Comparison of ENCODE assay signal across 23 mouse cellular contexts in genomic region chr5:104141067-104141466, GRCm38 (mm10). TPM values are rescaled to one million over a fixed set of nuclear protein-coding genes. Genes with fewer than 3 reads are reported as not detected.
DNase-seq lines count a peak whose midpoint lies in the region; ATAC-seq and TF ChIP-seq lines count a peak whose summit lies in the region.
"Had no signal": no experiment of that assay in that cellular context is flagged by ENCODE, and none has a peak within 500 bp of the region (broad histone marks: within the 10 kb centered on the region; RNA-seq: fewer than 3 reads in every experiment).

No protein-coding gene starts in this region.

- TF ChIP-seq CTCF in forebrain, postnatal 0 days (IDR thresholded peaks at IDR 0.05; ENCODE audit: low read depth), result peak; percentile 57
- peak; percentile 56 for TF ChIP-seq CTCF in intestine, postnatal 0 days (IDR thresholded peaks at IDR 0.05; ENCODE audit: low read depth)
- peak; percentile 62 for TF ChIP-seq CTCF in lung, postnatal 0 days (IDR thresholded peaks at IDR 0.05)

- 0 out of 2 replicates have a peak, but pooled peaks have one; percentile 56 for ATAC-seq in forebrain, postnatal 0 days
- no peak for ATAC-seq in intestine, postnatal 0 days
- ATAC-seq in intestine, embryonic 15.5 days, result no peak
- ATAC-seq in lung, postnatal 0 days, result no peak
- ATAC-seq: forebrain, embryonic 13.5 days; intestine, embryonic 16.5 days had no signal

- DNase-seq in forebrain, postnatal 0 days, result no peak
- DNase-seq in forebrain, embryonic 10.5 days (ENCODE audit: extremely low spot score, low spot score), result no peak
- DNase-seq in lung, postnatal 0 days (ENCODE audit: low spot score), result no peak
- DNase-seq in lung, adult 18-20 months, result no peak
- DNase-seq in gastrocnemius, postnatal 10 days, result no peak
- DNase-seq: adrenal gland, postnatal 36 days; cerebellum, adult 2 months; cerebellum, postnatal 36 days; layer of hippocampus, postnatal 36 days; right cerebral cortex, postnatal 4 days had no signal

- no peak for TF ChIP-seq EP300 in lung, postnatal 0 days (IDR thresholded peaks at IDR 0.05)

- H3K4me2 ChIP-seq in forebrain, postnatal 0 days (ENCODE audit: low read depth), result no peak overlapping the region
- no peak overlapping the region for H3K4me2 ChIP-seq in intestine, postnatal 0 days (replicated peaks; ENCODE audit: low read depth)
- no peak overlapping the region for H3K4me2 ChIP-seq in intestine, embryonic 15.5 days (replicated peaks)
- H3K4me2 ChIP-seq in lung, postnatal 0 days (replicated peaks; ENCODE audit: low read depth, low read length), result no peak overlapping the region
- H3K4me2 ChIP-seq: forebrain, embryonic 13.5 days; hindbrain, embryonic 13.5 days; liver, embryonic 11.5 days; midbrain, embryonic 11.5 days; neural tube, embryonic 12.5 days had no signal

- H3K27ac ChIP-seq in forebrain, postnatal 0 days (ENCODE audit: low read depth, low read length), result no peak overlapping the region
- no peak overlapping the region for H3K27ac ChIP-seq in forebrain, embryonic 10.5 days
- H3K27ac ChIP-seq in intestine, postnatal 0 days (ENCODE audit: low read depth, low read length), result no peak overlapping the region
- H3K27ac ChIP-seq in intestine, embryonic 15.5 days, result no peak overlapping the region
- no peak overlapping the region for H3K27ac ChIP-seq in lung, postnatal 0 days (ENCODE audit: low read length)
- H3K27ac ChIP-seq: forebrain, embryonic 13.5 days; hindbrain, embryonic 13.5 days; neural tube, embryonic 12.5 days had no signal

- no peaks in the 10 kb centered on the region for H3K4me1 ChIP-seq in forebrain, postnatal 0 days (ENCODE audit: insufficient read depth)
- H3K4me1 ChIP-seq in forebrain, embryonic 10.5 days, result no peaks in the 10 kb centered on the region
- H3K4me1 ChIP-seq in intestine, postnatal 0 days (replicated peaks; ENCODE audit: control insufficient read depth, insufficient read depth, low read length), result no peaks in the 10 kb centered on the region
- peaks cover 10% of the 10 kb centered on the region; the same call in 1 of the 2 replicates for H3K4me1 ChIP-seq in intestine, embryonic 15.5 days (replicated peaks)
- H3K4me1 ChIP-seq in lung, postnatal 0 days (ENCODE audit: insufficient read depth, low read depth, low read length), result no peaks in the 10 kb centered on the region
- H3K4me1 ChIP-seq: forebrain, embryonic 13.5 days; hindbrain, embryonic 13.5 days; neural tube, embryonic 12.5 days had no signal

- H3K9me3 ChIP-seq in forebrain, postnatal 0 days (ENCODE audit: low read length), result no peaks in the 10 kb centered on the region
- H3K9me3 ChIP-seq in forebrain, embryonic 10.5 days, result no peaks in the 10 kb centered on the region
- H3K9me3 ChIP-seq in intestine, postnatal 0 days (ENCODE audit: control insufficient read depth), result no peaks in the 10 kb centered on the region
- H3K9me3 ChIP-seq in intestine, embryonic 15.5 days, result no peaks in the 10 kb centered on the region
- H3K9me3 ChIP-seq in lung, postnatal 0 days (ENCODE audit: low read length), result no peaks in the 10 kb centered on the region
- H3K9me3 ChIP-seq: forebrain, embryonic 13.5 days; hindbrain, embryonic 13.5 days; neural tube, embryonic 12.5 days had no signal

- no peaks in the 10 kb centered on the region; the same call in 1 of the 2 replicates for H3K27me3 ChIP-seq in forebrain, postnatal 0 days (ENCODE audit: insufficient read depth, low read length)
- no peaks in the 10 kb centered on the region for H3K27me3 ChIP-seq in forebrain, embryonic 10.5 days (ENCODE audit: poor library complexity, severe bottlenecking)
- no peaks in the 10 kb centered on the region for H3K27me3 ChIP-seq in intestine, postnatal 0 days (replicated peaks; ENCODE audit: control insufficient read depth, insufficient read depth, low read length)
- H3K27me3 ChIP-seq in intestine, embryonic 15.5 days (replicated peaks), result no peaks in the 10 kb centered on the region
- H3K27me3 ChIP-seq in lung, postnatal 0 days (replicated peaks; ENCODE audit: insufficient read depth, low read length), result no peaks in the 10 kb centered on the region
- H3K27me3 ChIP-seq: forebrain, embryonic 13.5 days; hindbrain, embryonic 13.5 days; neural tube, embryonic 12.5 days had no signal

- no peak overlapping the region for H3K4me3 ChIP-seq in forebrain, postnatal 0 days (ENCODE audit: low read depth, low read length)
- no peak overlapping the region for H3K4me3 ChIP-seq in forebrain, embryonic 10.5 days
- H3K4me3 ChIP-seq in intestine, postnatal 0 days (ENCODE audit: low read depth, low read length), result no peak overlapping the region
- no peak overlapping the region for H3K4me3 ChIP-seq in intestine, embryonic 15.5 days (replicated peaks)
- H3K4me3 ChIP-seq in lung, postnatal 0 days (ENCODE audit: low read depth, low read length), result no peak overlapping the region
- H3K4me3 ChIP-seq: forebrain, embryonic 13.5 days; hindbrain, embryonic 13.5 days; neural tube, embryonic 12.5 days had no signal

- no peak overlapping the region for H3K9ac ChIP-seq in forebrain, postnatal 0 days
- no peak overlapping the region for H3K9ac ChIP-seq in intestine, postnatal 0 days (ENCODE audit: low read depth, low read length)
- no peak overlapping the region for H3K9ac ChIP-seq in intestine, embryonic 15.5 days
- no peak overlapping the region for H3K9ac ChIP-seq in lung, postnatal 0 days (replicated peaks; ENCODE audit: low read depth)
- H3K9ac ChIP-seq: forebrain, embryonic 13.5 days; hindbrain, embryonic 13.5 days; neural tube, embryonic 12.5 days had no signal

- H3K36me3 ChIP-seq in forebrain, postnatal 0 days (ENCODE audit: insufficient read depth), result no peaks in the 10 kb centered on the region
- no peaks in the 10 kb centered on the region for H3K36me3 ChIP-seq in forebrain, embryonic 10.5 days (replicated peaks)
- H3K36me3 ChIP-seq in intestine, postnatal 0 days (ENCODE audit: control insufficient read depth, insufficient read depth), result no peaks in the 10 kb centered on the region
- no peaks in the 10 kb centered on the region for H3K36me3 ChIP-seq in intestine, embryonic 15.5 days
- no peaks in the 10 kb centered on the region for H3K36me3 ChIP-seq in lung, postnatal 0 days (ENCODE audit: insufficient read depth, low read length)
- H3K36me3 ChIP-seq: hindbrain, embryonic 13.5 days; neural tube, embryonic 12.5 days had no signal

- 85% methylated on average over 2 of the region's 2 CpGs for WGBS in forebrain, postnatal 0 days
- 88% methylated on average over 2 of the region's 2 CpGs for WGBS in forebrain, embryonic 10.5 days
- 81% methylated on average over 2 of the region's 2 CpGs for WGBS in intestine, postnatal 0 days
- 88% methylated on average over 2 of the region's 2 CpGs for WGBS in intestine, embryonic 15.5 days
- WGBS in lung, postnatal 0 days, result 61% methylated on average over 2 of the region's 2 CpGs

RNA-seq across cellular contexts. Expression of gene Sparcl1, which starts 27.5 kb away (rescaled TPM):
- 342 and 344 TPM in 2 replicates for total RNA-seq in forebrain, postnatal 0 days (2014; rRNA removed)
- 239 and 282 TPM in 2 replicates for polyA plus RNA-seq in forebrain, postnatal 0 days (2015; fragmentation: Nextera tagmentation; extraction: Ambion mirVana)
- polyA plus RNA-seq in forebrain, embryonic 10.5 days (2016; fragmentation: Nextera tagmentation; extraction: Ambion mirVana), result 13.3 and 13.4 TPM in 2 replicates
- 158 and 165 TPM in 2 replicates for polyA plus RNA-seq in intestine, postnatal 0 days (2015; fragmentation: Nextera tagmentation; extraction: Ambion mirVana)
- polyA plus RNA-seq in intestine, embryonic 15.5 days (2015; fragmentation: Nextera tagmentation; extraction: Ambion mirVana), result 185 and 198 TPM in 2 replicates
- 285 and 301 TPM in 2 replicates for polyA plus RNA-seq in lung, postnatal 0 days (2015; fragmentation: Nextera tagmentation; extraction: Ambion mirVana)
- total RNA-seq in gastrocnemius, postnatal 10 days (2021), result 100 to 1,000 TPM; 231 to 240 TPM

RNA-seq across cellular contexts. Expression of gene Dspp, which starts 29.4 kb away (rescaled TPM):
- total RNA-seq in forebrain, postnatal 0 days (2014; rRNA removed), result not detected in 2 replicates
- not detected in 2 replicates for polyA plus RNA-seq in forebrain, postnatal 0 days (2015; fragmentation: Nextera tagmentation; extraction: Ambion mirVana)
- polyA plus RNA-seq in forebrain, embryonic 10.5 days (2016; fragmentation: Nextera tagmentation; extraction: Ambion mirVana), result not detected in 2 replicates
- polyA plus RNA-seq in intestine, postnatal 0 days (2015; fragmentation: Nextera tagmentation; extraction: Ambion mirVana), result not detected in 2 replicates
- not detected in 2 replicates for polyA plus RNA-seq in intestine, embryonic 15.5 days (2015; fragmentation: Nextera tagmentation; extraction: Ambion mirVana)
- polyA plus RNA-seq in lung, postnatal 0 days (2015; fragmentation: Nextera tagmentation; extraction: Ambion mirVana), result 0.02 TPM in 1 of 2 replicates, not detected in the other
- not detected for total RNA-seq in gastrocnemius, postnatal 10 days (2021)
- total RNA-seq: adrenal gland, postnatal 36 days had no signal
- polyA plus RNA-seq: forebrain, embryonic 13.5 days; gonadal fat pad, adult 2 months; heart, embryonic 16.5 days; hindbrain, embryonic 13.5 days; intestine, embryonic 16.5 days; kidney, embryonic 16.5 days; liver, embryonic 11.5 days; lung, embryonic 16.5 days; midbrain, embryonic 11.5 days; neural tube, embryonic 12.5 days; stomach, embryonic 16.5 days had no signal

Comparison
In these comparisons a context has a peak if more than half of its experiments do, and no peak if none do; other contexts are left out.
1. RNA of gene Sparcl1, which starts 27.5 kb away (polyA plus RNA-seq): 285 to 301 TPM in lung, postnatal 0 days, 239 to 282 TPM in forebrain, postnatal 0 days, 185 to 198 TPM in intestine, embryonic 15.5 days and 158 to 165 TPM in intestine, postnatal 0 days; 13.3 to 13.4 TPM in forebrain, embryonic 10.5 days; every median in the first group is over 10 times any median in the second.
2. Peak in every context shown above with its lines, with median percentiles within 50 percentile points of each other: CTCF ChIP-seq.